Mouse (Mus musculus) embryonic facial prominence, embryonic 10.5 days (tissue): ENCODE results near the gene Tceal7. TPM values are rescaled to one million over a fixed set of nuclear protein-coding genes. Genes with fewer than 3 reads are reported as not detected.

Source experiments
- DNase-seq: peaks from one replicate; pipeline ENCODE4 v3.0.0-alpha.2; 2017; ENCODE audit warnings: low spot score
- H3K27ac ChIP-seq: fragments of 300-500 bp; sonication (generic); replicated peaks from 2 replicates; pipeline ENCODE4 v1.5.1; 2016; ENCODE audit warnings: mild to moderate bottlenecking
- H3K27me3 ChIP-seq: fragments of 300-500 bp; sonication (generic); replicated peaks from 2 replicates; pipeline ENCODE4 v1.6.1; 2016; ENCODE audit warnings: low read depth, mild to moderate bottlenecking; ENCODE audit not compliant: poor library complexity, severe bottlenecking
- H3K36me3 ChIP-seq: fragments of 300-500 bp; sonication (generic); replicated peaks from 2 replicates; pipeline ENCODE4 v1.6.1; 2016; ENCODE audit warnings: mild to moderate bottlenecking, moderate library complexity
- H3K4me1 ChIP-seq: fragments of 300-500 bp; sonication (generic); 2 replicates; pipeline ENCODE4 v1.6.1; 2016
- H3K4me3 ChIP-seq: fragments of 300-500 bp; sonication (generic); 2 replicates; pipeline ENCODE4 v1.5.1; 2016; ENCODE audit warnings: mild to moderate bottlenecking, moderate library complexity
- H3K9me3 ChIP-seq: fragments of 300-500 bp; sonication (generic); 2 replicates; pipeline ENCODE4 v1.6.1; 2016; ENCODE audit warnings: mild to moderate bottlenecking
- WGBS: fragments of 180-500 bp; shearing (Covaris S2); methylation state at CpG from one replicate; pipeline ENCODE4 v1.1.7; 2016; 5-methylcytosine and 5-hydroxymethylcytosine counted together
- polyA plus RNA-seq: library from polyadenylated mRNA; unstranded; fragments of >200 nt; fragmentation: Nextera tagmentation; extraction: Ambion mirVana; gene quantifications from 2 replicates; pipeline ENCODE4 v1.2.1, GENCODE M21; 2016

The Tceal7 gene
- polyA plus RNA-seq, 1 experiment from 2014 or later: 0.82 TPM

DNA sequence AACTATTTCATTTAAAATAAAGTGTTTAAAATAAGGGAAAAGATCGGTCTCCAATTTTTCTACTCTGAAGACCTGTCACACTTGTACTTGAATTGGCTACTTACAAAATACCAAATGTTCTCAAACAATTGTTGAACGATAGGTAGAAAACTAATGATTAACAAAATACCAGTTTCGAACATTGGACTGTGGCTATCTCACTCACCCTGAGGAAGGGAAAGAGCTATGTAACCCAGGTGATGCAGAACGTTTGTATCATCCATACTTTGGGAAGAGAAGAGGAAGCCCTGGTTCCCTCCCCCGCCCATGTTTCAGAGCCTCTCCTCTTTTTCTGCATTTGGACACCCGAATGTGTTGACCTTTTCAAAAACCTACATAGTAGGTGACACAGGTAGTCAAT lies 10.2 kb upstream of the Tceal7 start:
- Histone ChIP-seq H3K27ac (no peak overlapping the region), H3K4me1 (peaks cover 5% of the 10 kb centered on the region), H3K27me3 (peaks cover 39% of the 10 kb centered on the region), H3K36me3 (no peaks in the 10 kb centered on the region), H3K9me3 (no peaks in the 10 kb centered on the region), H3K4me3 (no peak overlapping the region)
- no peak for DNase-seq
- 81% methylated on average over 6 of the region's 6 CpGs for WGBS

DNA sequence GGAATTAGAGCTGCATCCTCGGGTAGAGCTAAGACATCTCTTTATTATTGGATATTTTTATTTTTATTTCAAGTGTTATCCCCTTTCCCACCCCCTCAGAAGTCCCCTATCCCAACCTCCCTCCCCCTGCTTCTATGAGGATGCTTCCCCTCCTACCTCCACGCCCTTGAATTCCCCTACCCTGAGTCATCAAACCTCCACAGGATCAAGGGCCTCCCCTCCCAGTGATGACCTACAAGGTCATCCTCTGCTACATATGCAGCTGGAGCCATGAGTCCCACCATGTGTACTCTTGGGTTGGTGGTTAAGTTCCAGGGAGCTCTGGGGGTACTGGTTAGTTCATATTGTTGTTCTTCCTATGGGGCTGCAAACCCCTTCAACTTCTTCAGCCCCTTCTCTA lies 1.2 kb upstream of the Tceal7 start:
- no peak for DNase-seq
- H3K27me3 ChIP-seq: peaks cover 14% of the 10 kb centered on the region; the same call in 1 of the 2 replicates
- no peaks in the 10 kb centered on the region for H3K9me3 ChIP-seq
- 88% methylated on average over 2 of the region's 2 CpGs for WGBS
- H3K36me3 ChIP-seq: no peaks in the 10 kb centered on the region
- H3K4me3 ChIP-seq: no peak overlapping the region
- H3K4me1 ChIP-seq: 0 out of 2 replicates have a peak, but pooled peaks cover 5% of the 10 kb centered on the region
- H3K27ac ChIP-seq: no peak overlapping the region

- H3K36me3 ChIP-seq: no peaks in the 10 kb centered on the region
- WGBS: 70% methylated on average over 1 of the region's 1 CpGs
Measured at GRCm38 (mm10) chrX:136216303-136216702, 1.7 kb downstream of the Tceal7 start.

GRCm38 (mm10) chrX:136223714-136224113 lies 9.1 kb downstream of the Tceal7 start:
- whole genome bisulfite sequencing: 76% methylated on average over 6 of the region's 6 CpGs
- no peak for DNase-seq
- Histone ChIP-seq H3K9me3 (no peaks in the 10 kb centered on the region), H3K27me3 (peaks cover 15% of the 10 kb centered on the region), H3K27ac (no peak overlapping the region), H3K4me3 (no peak overlapping the region), H3K4me1 (no peaks in the 10 kb centered on the region), H3K36me3 (no peaks in the 10 kb centered on the region)

More at GRCm38 (mm10) chrX:136216303-136216702, 1.7 kb downstream of the Tceal7 start:
- Histone ChIP-seq H3K4me1 (0 out of 2 replicates have a peak, but pooled peaks cover 5% of the 10 kb centered on the region), H3K27me3 (peaks cover 18% of the 10 kb centered on the region; the same call in 1 of the 2 replicates), H3K9me3 (no peaks in the 10 kb centered on the region), H3K4me3 (no peak overlapping the region), H3K27ac (no peak overlapping the region)
- no peak for DNase-seq

DNA sequence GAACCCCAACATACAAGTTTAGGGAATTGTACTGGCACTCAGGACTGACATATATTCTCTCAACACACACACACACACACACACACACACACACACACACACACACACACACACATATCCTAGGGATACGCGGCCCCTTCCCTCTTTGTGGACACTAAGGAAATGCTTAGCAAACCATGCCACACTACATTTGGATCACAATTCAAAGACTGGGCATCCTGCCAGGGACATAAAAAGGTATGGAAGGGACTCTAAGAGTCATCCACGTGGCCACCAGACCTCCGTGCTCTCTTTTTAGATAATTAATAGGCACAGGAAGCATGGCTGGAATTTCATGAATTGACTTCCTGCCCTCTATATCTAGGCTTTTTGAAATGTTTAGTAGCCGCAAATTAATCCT lies 13.2 kb downstream of the Tceal7 start:
- WGBS: 80% methylated on average over 5 of the region's 5 CpGs
- no peak for DNase-seq
- no peaks in the 10 kb centered on the region for H3K9me3 ChIP-seq
- H3K4me1 ChIP-seq: no peaks in the 10 kb centered on the region
- H3K4me3 ChIP-seq: no peak overlapping the region
- H3K27me3 ChIP-seq: peaks cover 19% of the 10 kb centered on the region
- no peak overlapping the region for H3K27ac ChIP-seq
- H3K36me3 ChIP-seq: no peaks in the 10 kb centered on the region

DNA sequence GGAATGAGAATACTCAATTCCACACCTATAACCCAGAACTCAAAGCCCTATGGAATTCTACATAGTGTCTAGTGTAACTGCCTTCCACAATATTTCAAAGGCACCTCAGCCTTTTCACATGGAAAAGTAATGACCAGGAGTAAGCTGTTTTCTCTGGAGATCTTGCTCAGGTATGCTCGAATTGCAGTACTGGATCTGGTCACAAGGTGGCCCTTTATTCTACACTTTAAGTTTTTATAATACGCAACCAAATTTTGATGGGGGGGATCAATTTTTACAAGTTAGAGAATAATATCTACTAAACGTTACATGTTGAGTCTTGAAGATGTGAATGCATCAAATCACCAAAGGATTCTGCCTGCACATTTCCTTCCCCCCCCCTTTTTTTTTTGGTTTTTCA lies 23.5 kb downstream of the Tceal7 start:
- DNase-seq: no peak
- no peaks in the 10 kb centered on the region for H3K4me1 ChIP-seq
- H3K9me3 ChIP-seq: no peaks in the 10 kb centered on the region
- WGBS: 46% methylated on average over 3 of the region's 3 CpGs
- no peaks in the 10 kb centered on the region for H3K36me3 ChIP-seq
- H3K27ac ChIP-seq: no peak overlapping the region
- peaks cover 6% of the 10 kb centered on the region; the same call in 1 of the 2 replicates for H3K27me3 ChIP-seq
- H3K4me3 ChIP-seq: no peak overlapping the region

DNA sequence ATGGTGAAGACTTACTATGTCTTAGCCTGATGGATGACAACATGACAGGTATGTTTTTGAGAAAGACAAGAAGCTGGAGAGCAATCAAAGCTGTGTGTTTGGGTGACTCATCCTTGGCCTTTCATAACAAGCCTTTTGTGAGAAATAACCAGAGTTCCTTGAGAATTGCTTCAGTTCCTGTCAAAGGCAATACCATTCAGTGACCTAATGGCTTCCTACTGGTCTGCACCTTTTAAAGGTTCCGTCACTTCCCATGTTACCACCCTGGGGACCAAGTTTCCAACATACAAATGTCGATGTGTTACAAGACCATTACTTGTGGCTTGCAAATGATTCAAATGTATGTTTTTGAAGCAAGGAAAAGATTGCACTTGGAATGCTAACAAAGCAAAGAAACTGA lies 28.6 kb downstream of the Tceal7 start:
- peaks cover 20% of the 10 kb centered on the region for H3K27me3 ChIP-seq
- H3K36me3 ChIP-seq: peaks cover 15% of the 10 kb centered on the region
- H3K4me1 ChIP-seq: no peaks in the 10 kb centered on the region
- H3K4me3 ChIP-seq: no peak overlapping the region
- H3K27ac ChIP-seq: no peak overlapping the region
- H3K9me3 ChIP-seq: no peaks in the 10 kb centered on the region
- DNase-seq: no peak
- 84% methylated on average over 2 of the region's 2 CpGs for WGBS

DNA sequence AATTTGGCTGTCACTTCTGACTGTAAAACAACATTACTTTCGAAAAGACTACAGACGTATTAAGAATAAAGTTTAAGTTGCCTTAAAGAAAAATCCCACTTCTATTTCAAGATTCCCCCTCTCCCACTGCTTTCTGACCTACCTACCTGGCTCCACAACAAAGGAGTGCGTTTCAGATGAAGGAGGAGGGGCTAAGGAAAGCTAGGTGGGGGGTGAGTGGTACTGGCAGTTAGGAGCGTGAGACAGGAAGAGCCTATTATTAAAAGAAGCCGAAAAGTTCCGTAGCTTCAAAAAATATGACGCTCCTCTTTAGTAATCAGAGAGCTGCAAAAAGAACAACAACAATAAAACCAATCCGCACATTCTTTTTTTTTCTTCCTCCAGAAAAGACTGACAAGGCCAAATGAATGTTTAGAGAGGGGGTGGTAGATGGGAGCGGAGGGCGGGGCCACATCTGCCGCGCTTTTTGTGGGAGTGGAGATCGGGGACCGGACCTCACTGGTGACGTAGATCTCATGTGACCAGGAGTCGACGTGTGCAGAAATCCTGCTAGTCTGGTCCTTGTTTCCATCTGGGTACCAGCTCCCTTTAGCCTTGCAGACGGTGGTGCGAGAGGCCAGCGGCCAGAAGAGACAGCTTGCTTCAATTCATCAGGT lies 30.1 kb downstream of the Tceal7 start, which contains the start of gene Tceal9:
Tceal9 (plus strand) TSS at position 506 of the 656 bp plus-strand sequence.
- peak within 1 kb of the TSS; percentile 66 for H3K4me3 ChIP-seq
- no peaks in the 10 kb centered on the region for H3K4me1 ChIP-seq
- no peaks in the 10 kb centered on the region for H3K9me3 ChIP-seq
- H3K36me3 ChIP-seq: peaks cover 23% of the 10 kb centered on the region
- H3K27ac ChIP-seq: peak within 1 kb of the TSS; percentile 88
- peaks cover 33% of the 10 kb centered on the region for H3K27me3 ChIP-seq
- DNase-seq: peak; percentile 83
- WGBS: 14% methylated on average over 20 of the region's 20 CpGs

- H3K9me3 ChIP-seq: no peaks in the 10 kb centered on the region
- H3K36me3 ChIP-seq: peaks cover 23% of the 10 kb centered on the region
- WGBS: 24% methylated on average over 15 of the region's 15 CpGs
- peaks cover 38% of the 10 kb centered on the region for H3K27me3 ChIP-seq
- peak; percentile 69 for DNase-seq
- peak overlapping the region; percentile 66 for H3K4me3 ChIP-seq
- peak overlapping the region; percentile 88 for H3K27ac ChIP-seq
- H3K4me1 ChIP-seq: no peaks in the 10 kb centered on the region
Measured at GRCm38 (mm10) chrX:136245521-136246071, 31.0 kb downstream of the Tceal7 start.

DNA sequence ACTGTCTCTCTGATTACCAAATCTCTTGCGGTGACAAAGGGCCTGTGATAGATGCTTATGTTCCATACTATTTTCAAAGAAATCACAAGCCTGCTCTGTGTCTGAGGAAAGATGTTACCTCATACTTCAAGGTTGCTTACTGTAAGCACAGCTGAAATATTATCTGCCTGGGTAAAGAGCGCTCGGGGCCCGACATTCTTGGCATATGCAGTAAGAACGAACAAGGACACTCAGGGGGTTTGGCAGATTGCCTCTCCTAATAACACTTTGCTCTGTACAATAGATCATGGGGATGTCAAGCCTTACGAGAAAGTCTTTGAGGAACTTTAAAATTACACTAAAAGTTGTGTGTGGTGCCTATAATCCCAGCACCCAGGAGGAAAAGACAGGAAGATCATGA lies 34.2 kb downstream of the Tceal7 start:
- 86% methylated on average over 6 of the region's 6 CpGs for WGBS
- DNase-seq: no peak
- Histone ChIP-seq H3K27ac (no peak overlapping the region), H3K9me3 (no peaks in the 10 kb centered on the region), H3K4me1 (no peaks in the 10 kb centered on the region), H3K27me3 (peaks cover 38% of the 10 kb centered on the region), H3K36me3 (peaks cover 23% of the 10 kb centered on the region), H3K4me3 (no peak overlapping the region)

- Histone ChIP-seq H3K9me3 (no peaks in the 10 kb centered on the region), H3K4me1 (no peaks in the 10 kb centered on the region), H3K27ac (no peak overlapping the region), H3K4me3 (no peak overlapping the region), H3K27me3 (peaks cover 38% of the 10 kb centered on the region), H3K36me3 (peaks cover 23% of the 10 kb centered on the region)
- 80% methylated on average over 7 of the region's 7 CpGs for WGBS
- no peak for DNase-seq
Measured at GRCm38 (mm10) chrX:136249671-136250070, 35.1 kb downstream of the Tceal7 start.

- Histone ChIP-seq H3K9me3 (no peaks in the 10 kb centered on the region), H3K4me3 (no peak overlapping the region), H3K36me3 (peaks cover 18% of the 10 kb centered on the region), H3K27ac (no peak overlapping the region), H3K4me1 (no peaks in the 10 kb centered on the region), H3K27me3 (peaks cover 21% of the 10 kb centered on the region)
- WGBS: 78% methylated on average over 6 of the region's 6 CpGs
- no peak for DNase-seq
Measured at GRCm38 (mm10) chrX:136252023-136252729, 37.6 kb downstream of the Tceal7 start.

- DNase-seq: no peak
- WGBS: 84% methylated on average over 5 of the region's 5 CpGs
- H3K27me3 ChIP-seq: peaks cover 24% of the 10 kb centered on the region
- no peaks in the 10 kb centered on the region for H3K9me3 ChIP-seq
- peaks cover 14% of the 10 kb centered on the region for H3K4me1 ChIP-seq
- H3K27ac ChIP-seq: no peak overlapping the region
- H3K36me3 ChIP-seq: peaks cover 15% of the 10 kb centered on the region
- H3K4me3 ChIP-seq: no peak overlapping the region
Measured at GRCm38 (mm10) chrX:136267720-136268119, 53.1 kb downstream of the Tceal7 start.
